Mouse (Mus musculus): ENCODE measurements around the gene Rc3h1.
"Not testable (repeated sequence)": the region's sequence is repeated elsewhere in the genome, so short reads cannot be mapped to it uniquely, and the experiment has no call there.

Gene Rc3h1

DNA sequence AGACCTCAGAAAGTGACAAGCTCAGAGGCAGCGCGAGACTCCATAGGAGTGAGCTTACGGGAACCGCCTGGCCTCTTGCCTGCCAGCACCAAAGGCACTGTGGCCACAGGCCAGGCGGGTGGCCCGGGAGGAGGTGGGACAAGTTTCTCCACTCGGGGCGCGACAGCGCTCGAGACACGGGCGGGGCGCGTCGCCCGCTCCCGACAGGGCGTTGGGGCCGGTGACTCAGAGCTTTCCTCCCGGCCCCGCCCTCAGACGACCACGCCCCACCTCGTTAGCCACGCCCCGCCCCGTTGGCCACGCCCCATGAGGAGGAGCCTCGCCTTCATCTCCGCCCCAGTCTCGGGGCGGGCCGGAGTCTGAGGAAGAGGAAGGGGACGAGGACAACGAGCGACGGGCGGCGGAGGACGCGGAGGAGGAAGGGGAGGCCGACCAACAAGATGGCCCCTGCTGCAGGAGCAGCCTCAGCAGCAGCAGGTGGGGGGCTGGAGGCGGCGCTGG, at the start of gene Rc3h1:
Rc3h1 (plus strand) TSS at position 362 of the 501 bp plus-strand sequence.
- DNase-seq: peak; percentile 95 to 98

DNA sequence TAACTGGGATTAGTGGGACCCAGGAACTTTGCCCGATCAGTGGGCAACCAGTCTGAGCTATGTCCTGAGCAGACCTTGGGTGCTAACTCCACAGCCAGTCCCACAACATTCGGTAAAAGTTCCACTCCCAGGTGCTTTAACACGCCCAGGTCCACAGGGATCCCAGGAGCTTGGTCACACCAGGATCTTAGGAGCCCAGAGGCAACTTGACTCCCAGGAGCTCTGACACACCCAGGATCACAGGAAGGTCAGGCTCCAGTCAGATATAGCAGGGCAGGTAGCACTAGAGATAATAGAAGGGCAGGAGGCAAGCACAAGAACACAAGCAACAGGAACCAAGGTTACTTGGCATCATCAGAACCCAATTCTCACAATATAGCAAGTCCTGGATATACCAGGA, 48.1 kb upstream of the Rc3h1 start:
- no peak for DNase-seq

DNA sequence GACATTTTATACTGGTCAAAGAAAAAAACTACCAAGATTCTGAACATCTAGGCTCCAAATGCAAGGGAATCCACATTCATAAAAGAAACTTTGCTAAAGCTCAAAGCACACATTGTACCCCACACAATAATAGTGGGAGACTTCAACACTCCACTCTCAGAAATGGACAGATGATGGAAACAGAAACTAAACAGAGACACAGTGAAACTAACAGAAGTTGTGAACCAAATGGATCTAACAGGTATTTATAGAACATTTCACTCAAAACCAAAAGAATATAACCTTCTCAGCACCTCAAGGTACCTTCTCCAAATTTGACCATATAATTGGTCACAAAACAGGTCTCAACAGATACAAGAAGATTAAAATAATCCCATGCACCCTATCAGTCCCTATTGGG, 46.3 kb upstream of the Rc3h1 start:
- DNase-seq: not testable (repeated sequence)

DNA sequence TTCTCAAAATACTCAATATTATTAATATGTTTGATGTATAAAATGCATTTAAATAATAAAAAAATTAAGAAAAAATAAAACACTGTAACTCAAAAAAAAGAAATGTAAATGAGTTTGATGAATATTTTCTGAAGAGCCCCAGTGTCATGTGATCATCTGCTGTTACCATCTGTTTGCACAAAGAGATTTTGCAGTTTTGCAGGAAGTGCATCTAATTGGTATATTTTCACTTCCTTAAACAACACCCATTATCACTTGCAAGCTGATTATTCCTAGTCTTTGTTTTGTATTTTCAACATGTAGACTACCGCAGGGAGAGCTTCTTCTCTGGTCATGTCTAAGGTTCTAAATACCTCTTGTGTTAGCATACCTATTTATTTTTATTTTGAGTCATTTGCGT, 45.1 kb upstream of the Rc3h1 start:
- DNase-seq: no peak

DNA sequence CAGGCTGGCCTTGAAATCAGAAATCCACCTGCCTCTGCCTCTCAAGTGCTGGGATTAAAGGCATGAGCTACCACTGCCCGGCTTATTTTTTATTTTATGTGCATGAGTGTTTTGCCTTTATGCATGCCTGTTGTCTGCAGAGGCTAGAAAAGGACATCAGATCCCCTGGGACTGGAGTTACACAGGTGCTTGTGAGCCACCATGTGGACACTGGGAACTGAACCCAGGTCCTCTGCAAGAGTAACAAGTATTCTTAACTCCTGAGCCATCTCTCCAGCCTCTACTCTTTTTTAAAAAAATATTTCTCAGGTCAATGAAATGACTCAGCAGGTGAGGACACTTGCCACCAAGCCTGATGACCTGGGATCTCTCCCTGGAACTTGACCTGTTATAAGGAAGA, 44.6 kb upstream of the Rc3h1 start:
- DNase-seq: no peak

DNA sequence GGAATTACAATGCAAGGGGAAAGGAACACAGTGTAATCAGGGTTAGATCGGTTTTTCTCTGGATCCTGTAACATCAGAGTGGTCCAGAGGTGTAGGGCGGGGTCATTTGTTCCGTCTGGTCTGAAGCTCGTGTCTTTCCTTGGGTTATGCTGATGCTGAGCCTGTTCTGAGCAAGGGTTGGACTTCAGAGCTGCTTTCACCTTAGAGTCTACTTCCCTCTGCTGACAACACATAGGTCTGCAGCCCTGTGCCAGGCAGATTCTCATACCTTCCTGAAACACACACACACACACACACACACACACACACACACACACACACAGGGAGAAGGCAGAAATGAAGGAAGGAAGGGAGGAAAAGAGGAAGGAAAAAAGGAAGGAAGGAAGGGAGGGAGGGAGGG, 43.2 kb upstream of the Rc3h1 start:
- peak; percentile 24 to 32 for DNase-seq

DNA sequence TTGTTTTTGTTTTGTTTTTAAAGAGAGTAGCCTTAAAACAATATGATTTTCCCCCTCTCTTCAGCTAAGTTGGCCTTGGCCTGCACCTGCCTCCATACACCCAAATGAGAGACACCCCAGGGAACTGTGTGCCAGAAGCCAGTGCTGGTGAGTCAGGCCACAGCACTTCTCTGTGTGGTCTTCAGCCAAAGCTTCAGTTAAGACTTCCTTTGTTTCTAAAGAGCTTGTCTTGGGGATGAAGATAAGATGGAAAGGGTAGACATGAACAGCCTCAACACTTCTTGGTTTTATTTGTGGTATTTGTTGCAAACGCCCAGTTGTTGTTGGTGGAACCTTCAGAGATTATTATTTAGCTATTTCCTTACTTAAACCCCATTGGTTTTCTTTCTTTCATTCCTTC, 31.5 kb upstream of the Rc3h1 start:
- no peak for DNase-seq

DNA sequence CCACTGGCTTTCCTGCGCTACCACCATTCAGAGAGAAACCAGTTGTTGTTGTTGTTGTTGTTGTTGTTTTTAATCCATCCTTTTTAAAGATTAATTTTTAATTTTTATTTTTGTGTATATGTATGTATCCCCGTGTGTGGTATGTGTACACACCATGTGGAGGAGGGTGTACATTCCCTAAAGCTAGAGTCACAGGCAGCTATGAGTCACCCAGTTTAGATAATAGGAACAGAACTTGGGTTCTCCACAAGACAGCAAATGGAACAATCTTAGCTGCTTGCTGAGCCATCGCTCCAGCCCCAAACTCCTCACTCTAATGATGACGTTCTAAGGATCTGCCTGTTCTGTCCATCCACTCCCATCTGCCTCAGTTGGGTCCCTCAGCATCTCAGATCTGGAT, 29.2 kb upstream of the Rc3h1 start:
- DNase-seq: no peak

DNA sequence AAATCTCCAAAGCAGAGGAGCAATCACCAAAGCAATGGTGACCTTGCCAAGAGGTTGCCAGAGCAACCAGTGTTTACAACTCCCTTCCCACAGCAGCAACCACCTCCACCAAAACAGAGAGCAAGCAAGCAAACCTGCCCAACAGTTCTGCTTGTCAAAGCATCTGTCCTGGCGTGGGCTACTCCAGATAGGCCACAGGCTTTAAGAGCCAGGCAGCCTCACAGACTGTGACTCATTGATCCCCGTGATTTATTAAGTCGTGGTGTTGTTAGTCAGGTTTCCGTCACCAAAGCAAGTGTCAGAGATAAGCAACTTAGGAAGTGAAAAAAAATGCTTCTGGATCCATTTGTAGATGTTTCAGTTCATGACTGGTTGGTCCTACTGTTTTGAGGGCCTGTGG, 27.7 kb upstream of the Rc3h1 start:
- no peak for DNase-seq

DNA sequence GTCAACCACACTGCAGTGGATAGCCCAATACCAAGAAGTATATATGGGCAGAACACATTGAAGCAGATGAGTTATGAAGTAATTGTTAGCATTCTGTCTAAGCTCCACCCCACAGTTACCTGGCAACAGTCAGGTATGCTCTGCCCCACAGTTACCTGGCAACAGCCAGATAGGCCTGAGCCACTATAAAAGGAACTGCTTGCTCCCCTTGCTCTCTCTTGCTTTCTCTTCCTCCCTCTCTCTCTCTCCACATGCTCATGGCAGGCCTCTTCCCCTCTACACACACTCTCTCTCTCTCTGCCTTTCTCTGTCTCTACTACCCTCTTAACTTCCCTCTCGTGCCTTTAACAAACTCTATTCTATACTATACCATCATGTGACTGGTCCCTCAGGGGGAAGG, 24.8 kb upstream of the Rc3h1 start:
- DNase-seq: not testable (repeated sequence)

DNA sequence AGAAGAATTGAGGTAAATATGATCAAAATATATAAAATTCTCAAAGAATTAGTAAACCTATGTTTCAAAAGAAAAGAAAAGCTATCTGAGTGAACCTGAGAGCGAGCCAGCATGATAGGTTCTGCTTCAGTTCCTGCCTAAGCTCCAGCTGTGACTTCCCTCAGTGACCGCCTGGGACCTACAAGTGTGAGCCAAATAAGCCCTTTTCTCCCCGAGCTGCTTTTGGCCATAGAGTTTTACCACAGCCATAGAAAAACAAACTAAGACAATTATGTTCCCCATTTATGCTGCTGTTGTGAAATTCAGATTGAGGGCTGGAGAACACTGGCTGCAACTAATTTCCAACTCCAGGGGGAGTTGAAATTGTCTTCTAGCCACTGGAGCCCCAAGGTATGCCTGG, 24.2 kb upstream of the Rc3h1 start:
- no peak for DNase-seq

DNA sequence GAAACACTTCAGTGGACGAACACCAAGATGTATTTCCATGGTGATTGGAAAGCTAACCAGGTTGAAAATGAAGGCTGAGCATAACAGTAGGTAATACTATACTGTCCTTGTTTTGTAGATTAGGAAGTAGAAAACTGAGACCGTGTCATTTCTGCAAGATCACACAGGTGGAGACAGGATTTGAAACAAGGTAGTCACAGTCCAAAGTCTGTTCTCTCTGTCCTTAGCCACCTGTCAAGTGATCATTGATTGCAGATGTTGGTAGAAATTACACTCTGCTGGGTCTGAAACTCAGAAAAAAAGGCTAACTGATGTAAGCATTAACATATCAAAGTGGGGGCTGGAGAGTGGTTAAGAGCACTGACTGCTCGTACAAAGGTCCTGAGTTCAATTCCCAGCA, 21.9 kb upstream of the Rc3h1 start:
- DNase-seq: no peak

DNA sequence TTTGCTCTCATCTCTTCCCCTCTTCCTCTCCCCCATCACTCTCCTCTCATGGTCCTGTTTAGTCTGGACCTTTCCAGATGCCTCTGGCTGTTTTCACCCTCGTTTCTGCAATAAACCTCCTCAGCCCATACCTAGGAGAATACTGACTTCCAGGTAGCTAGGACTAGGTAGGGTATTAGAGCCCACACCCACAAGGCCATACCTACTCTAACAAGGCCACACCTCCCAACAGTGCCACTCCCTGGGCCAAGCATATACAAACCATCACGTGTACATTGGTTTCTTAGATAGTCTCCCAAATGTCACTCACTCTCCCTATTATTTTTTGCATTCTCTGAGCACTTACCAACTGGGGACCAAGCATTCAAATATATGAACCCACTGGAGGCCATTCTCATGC, 21.2 kb upstream of the Rc3h1 start:
- no peak for DNase-seq

DNA sequence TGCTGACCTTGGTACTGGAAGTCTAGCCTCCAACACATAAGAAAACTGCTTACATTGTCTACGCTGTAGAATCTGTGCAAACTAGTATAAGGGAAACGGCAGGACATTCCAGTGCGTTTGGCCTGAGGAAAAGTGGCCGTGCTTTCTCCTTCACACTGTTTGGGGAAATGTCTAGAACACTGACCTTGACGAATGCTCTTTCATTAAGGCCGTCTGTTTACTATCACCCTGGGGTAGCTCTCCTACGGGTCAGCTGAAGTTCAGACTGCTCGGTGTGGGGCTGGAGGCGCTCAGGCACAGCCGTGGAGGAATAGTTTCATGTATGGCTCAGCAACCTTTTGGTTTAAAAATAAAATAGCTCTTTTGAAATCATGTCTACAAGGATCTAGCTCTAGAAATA, 6.5 kb upstream of the Rc3h1 start:
- peak; percentile 21 to 60 for DNase-seq

DNA sequence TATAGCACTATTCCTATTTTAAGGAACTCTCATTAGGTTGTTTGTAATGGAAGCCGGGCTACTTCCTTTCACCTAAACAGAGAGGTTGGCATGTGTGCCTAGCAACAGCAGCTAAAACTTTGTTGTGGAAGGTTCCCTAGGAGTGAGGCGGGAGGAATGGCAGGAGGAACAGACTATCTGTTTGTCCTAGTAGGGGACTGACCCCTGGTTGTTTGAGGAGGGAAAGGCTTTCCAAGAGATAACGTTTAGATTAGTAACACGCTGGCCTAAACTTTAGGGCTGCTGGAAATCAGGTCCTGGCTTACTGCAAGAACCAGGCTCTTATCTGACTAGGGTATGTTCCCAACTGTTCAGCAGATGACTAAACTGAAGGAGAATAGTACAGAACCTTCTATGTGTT, 2.2 kb upstream of the Rc3h1 start:
- no peak for DNase-seq

DNA sequence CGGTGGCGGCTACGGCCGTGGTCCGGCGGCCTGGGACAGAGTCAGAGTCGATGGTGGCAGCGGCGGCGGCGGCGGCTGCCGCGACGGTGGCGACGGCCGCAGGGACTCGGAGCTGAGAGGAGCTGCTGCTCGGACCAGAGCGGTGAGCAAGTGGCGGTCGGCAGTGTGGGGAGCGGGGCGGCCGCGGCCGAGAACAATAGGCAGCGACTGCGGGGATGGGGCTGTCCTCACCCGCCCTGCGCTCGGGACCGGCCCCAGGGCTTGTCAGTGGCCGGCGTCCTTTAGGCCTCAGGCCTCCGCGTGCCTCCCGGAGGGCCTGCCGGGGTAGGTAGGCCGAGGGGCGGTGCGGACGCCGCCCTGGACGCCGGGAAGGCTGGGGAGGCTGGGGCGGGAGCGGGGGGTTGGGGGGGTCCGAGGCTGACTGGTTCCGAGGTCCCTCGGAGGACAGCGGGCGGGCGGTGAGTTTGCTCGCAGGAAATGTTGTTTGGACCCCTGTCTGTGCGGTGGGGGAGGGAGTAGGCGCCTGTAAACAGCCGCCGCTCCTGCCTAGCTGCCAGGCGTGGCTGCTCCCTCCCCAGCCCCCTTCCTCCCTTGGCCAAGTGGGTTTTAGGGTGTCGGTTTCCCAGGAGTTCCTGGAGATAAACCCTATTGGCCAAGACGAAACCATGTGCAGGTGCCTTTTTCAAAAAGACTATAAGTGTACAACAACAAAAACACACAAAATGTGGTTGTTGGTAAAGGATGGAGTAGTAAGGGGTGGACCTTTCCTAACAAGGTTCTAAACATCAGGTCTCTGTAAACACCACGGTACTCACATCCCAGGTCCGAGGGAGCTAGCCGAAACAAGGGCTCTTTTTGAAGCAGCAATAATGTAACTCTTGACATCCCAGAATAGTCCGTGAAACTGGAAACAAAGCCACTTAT, 602 bp downstream of the Rc3h1 start:
- peak; percentile 43 for DNase-seq

DNA sequence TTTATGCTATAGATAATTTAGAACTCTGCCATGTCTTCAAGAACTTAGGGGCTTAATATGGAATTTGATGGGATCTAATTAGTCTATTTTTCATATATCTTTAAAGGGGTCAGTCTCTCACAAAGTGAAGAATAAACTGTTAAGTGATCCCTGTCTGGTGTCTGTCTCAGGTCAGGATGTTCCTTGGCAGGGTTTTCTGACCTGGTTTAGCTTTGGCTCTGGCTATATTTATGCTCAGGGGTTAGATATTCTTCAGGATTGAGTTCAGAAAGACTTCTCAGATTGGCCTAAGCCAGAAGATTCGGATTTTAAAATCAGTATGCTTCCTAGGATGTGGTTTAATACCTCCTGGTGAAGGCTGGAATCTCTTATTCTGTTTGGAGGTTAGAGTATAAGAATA, 4.0 kb downstream of the Rc3h1 start:
- no peak for DNase-seq

DNA sequence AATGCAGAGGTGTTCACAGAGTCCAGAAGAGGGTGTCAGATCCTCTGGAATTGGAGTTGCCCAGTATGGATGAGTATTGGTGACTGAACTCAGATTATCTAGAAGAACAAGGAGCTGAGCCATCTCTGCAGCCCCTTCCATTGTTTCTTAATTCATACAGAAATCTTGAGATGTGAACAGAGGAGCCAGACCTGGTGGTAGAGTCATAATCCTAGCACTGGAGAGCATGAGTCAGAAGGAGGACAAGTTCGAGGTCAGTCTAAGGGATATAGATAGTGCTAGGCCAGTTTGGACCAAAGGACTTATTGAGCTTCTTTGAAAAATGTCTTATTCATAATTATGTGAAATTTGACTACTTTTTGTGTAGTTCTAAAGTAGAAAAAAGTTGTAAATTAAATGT, 4.6 kb downstream of the Rc3h1 start:
- no peak for DNase-seq

DNA sequence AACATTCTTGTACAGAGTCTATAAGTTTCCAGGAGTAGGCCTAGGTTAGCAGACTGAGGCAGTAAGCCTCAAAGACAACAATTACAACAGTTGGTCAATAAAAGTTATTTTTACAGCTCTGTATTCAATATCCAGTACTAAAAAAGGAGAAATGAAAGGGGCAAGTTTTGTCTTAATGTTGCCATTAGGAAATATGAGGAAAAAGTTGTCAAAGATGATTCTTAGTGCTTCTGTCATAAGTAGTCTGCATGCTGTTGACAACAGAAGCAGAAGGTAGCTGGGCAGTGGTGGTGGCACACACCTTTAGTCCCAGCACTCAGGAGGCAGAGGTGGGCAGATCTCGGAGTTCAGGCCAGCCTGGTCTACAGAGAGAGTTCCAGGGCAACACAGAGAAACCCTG, 13.2 kb downstream of the Rc3h1 start:
- no peak for DNase-seq

DNA sequence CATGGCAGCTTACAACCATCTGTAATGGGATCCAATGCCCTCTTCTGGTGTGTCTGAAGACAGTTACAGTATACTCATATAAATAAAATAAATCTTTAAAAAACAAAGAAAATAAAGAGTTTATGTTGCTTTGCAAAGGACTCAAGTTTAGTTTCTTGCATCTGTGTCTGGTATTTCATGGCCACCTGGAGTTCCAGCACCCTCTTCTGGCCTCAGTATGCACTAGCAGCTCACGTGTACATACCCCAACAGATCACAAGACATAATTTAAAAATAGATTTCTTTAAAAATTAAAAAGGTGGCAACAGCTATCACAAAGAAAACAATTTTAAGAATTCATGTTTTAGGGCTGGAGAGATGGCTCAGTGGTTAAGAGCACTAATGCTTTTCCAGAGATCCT, 15.7 kb downstream of the Rc3h1 start:
- no peak for DNase-seq

DNA sequence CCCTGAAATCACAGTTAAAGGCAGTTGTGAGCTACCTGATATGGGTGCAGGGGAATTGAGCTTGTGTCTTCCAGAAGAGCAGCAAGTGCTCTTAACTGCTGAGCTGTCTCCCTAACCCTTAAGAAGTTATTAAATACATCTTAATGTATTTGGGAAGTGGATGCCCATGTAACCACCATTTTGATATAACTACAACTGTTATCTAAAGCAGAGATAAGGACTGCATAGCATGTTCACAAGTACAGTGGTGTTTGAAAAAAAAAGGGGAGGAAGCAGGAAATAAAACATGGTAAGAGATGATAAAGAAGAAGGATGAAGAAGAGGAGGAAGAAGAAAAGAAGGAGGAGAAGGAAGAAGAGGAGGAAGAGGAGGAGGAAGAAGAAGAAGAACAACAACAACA, 25.1 kb downstream of the Rc3h1 start:
- DNase-seq: no peak

DNA sequence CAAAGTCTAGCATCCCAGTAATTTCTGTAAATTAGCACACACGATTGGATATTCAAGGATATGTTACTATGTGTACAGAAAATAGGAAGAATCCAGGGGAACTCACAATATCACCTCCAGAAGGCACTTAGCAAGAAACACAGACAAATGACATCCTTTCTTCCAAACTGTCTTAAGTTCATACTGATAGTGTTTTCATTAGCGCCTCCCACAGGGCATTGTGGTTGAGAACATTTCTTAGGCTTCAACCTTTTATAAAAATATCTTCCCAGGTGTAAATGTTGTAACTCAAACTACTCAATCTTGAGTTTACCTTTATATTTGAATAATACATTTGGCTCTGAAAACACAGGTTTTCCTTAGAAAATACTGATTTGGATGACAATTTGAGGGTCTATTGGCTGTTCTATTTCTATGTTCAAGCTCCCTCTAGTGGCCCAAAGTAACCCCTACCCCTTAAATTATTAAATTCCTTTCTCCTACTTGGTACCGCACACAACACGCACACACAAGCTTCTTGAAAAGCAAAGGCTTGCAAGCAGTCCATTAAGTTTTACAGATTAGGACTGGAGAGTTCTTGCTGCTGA, 27.8 kb downstream of the Rc3h1 start:
- peak; percentile 12 to 13 for DNase-seq

DNA sequence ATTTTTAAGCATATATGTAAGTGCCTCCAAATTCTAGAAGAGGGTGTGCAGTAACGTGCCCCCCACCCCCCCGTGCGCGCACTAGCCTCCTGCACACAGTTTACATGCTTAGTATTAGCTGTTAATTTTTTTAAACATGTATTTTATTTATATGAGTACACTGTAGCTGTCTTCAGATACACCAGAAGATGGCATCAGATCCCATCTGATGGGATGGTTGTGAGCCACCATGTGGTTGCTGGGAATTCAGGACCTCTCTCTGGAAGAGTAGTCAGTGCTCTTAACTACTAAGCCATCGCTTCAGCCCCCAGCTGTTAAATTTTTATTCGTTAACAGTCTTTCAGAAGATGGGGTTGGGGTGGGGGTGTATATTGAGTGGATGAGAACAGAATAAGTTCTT, 29.3 kb downstream of the Rc3h1 start:
- no peak for DNase-seq

DNA sequence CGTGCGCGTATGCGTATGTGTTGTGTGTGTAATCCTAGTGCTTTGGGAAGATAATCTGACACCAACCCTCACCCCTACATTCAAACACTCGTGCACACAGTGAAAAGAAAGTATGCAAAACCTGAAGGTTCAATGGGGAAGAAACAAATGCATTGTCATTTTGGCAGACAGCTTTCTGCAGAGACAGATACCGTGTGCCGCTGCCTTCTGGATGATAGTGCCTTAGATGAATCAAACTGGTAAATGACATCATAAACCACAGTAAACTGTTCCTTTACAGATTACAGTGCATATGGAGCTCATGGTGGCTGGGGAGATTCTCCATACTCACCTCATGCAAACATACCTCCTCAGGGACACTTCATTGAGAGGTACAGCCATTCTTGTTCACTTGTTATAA, 57.0 kb downstream of the Rc3h1 start:
- DNase-seq: no peak

DNA sequence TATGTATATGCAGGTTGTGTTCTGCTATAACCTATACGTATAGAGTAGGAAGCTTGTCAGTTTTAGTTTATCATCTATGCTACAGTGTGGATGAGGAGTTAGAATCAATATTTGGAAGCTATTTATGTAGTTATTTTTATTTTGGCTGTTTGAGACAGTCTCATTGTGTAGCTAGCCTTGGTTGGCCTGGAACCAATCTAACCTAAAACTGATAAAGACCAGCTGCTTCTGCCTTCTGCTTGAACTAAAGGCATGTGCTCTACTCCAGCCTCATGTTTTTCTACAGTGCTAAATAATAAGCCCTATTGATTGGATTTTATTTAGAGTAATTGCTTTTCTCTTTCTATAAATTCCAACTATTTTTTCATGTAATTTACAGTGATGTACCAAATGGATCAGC, 61.0 kb downstream of the Rc3h1 start:
- peak in 1 of 2 experiments; percentile 8 for DNase-seq
